Mouse (Mus musculus) T-cell, adult 2 months (primary cell): ENCODE results near the gene Eif2s2.

Experiments
- DNase-seq: peaks from one replicate; pipeline ENCODE4 v3.0.0; 2022; ENCODE audit warnings: low spot score

Eif2s2 gene

DNA sequence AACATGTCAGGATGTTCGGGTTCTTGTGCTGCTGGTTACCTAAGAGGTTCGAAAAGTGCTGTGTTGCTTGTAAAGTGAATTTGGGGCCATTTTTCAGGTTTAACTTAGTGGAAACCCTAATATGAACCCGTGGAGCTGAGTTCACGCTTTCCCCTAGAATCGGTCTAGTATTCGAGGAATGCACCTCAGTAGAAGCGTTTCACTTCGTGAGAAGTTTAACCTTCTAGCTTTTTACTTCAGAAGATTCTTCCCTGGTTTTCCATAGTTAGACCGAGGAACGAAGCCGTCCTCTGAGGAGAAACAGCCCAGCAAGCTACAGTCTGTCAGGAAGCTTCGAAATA is 280 bp upstream of the Eif2s2 start:
- no peak for DNase-seq

DNA sequence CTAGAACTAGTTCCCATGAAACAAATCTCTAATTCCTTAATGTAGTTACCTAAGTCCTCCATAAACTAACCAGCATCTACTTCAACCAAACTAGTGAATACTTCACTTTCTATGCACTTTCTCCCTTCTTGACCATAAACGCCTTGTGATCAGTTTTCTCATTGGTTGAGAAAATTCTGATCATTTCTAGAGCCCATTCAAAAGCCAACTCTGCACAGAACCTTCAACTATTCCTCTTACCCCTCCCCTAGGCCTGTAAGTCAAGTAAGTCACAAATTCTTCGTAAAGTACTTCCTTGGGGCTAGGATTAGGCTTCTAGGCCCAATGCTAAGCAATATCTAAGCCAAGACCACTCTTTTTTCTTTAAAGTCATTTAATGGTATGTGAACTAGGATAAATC is 1.1 kb downstream of the Eif2s2 start:
- DNase-seq, result no peak

DNA sequence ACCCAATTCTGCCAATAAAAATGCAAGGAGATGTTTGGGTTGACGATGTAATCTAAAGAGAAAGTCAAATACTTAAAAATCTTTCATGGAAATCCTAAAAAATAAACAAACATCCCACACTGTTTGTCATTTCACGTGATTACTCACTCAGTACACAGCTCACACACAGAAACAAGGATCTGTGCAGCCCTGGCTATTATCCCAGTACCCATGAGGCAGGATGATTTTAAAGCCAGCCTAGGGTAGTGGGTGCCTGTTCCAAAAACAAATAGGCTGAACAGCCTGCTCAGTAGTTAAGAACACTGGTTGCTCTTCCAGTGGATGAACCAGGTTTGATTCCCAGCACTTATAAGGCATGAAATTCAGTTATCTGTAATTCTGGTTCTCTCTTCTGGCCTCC is 16.1 kb downstream of the Eif2s2 start:
- DNase-seq, result no peak

DNA sequence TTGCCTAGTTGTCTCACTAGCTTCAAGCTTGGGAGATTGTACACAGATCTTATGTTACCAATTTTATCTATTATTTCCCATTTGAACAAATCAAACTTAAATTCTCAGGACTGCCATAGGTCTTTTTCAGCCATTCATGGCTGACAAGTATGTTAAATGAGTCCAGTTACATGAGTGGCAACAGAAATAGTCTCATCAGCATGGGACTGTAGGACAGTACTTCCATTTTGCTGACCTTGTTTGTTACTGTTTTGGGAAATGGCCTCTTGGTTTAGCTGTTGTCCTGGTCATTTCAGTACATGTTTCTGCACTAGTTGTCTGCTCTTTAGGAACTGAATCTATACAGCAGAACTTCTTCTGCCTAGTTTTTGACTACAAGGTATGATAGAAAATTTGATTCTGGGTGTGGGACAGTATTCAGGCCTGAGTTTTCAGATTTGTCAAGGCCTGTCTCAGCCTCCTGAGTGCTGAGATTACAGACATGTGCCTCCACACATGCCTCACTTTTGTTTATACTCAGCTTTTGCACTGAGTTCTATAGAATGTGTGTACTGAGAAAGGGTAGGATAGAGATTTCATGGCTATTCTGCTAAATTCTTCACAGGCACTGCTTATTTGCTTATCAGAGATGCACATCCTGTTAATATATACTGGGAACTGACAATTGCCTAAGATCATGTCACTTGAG is 22.6 kb downstream of the Eif2s2 start:
- DNase-seq, result no peak

DNA sequence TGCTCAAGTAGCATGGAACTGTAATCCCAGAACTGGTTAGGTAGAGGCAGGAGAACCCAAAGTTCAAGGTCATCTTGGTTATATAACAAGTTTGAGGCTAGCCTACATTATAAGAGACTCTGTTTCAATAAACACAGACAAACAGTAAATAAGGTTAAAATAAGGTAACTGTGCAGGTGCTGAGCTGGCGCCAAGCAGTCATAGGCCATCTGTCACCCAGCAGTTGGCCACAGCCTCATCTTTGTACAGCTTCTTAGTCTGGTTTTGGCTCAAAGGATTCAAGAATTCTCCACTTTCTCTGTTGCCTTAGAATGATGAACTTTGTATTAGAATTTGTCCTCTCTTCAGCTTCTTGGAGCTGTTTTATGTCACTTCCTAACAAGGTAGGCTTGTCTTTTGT is 24.6 kb downstream of the Eif2s2 start:
- DNase-seq, result no peak

DNA sequence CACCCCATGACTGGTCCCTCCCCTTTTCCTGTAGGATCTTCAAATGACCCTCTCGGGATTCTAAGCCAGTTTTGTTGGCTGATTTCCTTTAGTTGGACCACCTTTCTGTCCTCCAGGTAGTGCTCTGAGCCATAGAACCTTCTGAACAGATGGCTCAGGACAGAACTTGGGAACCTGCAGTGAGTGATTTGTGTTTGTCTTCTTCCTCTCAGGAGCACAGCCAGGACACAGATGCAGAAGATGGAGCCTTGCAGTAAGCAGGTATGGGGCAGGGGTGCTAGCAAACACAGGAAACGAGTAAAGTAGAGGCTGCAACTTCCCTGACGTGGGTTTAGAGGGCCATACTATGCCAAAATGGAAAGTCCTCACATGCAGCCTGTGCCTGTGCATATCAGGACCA is 27.0 kb downstream of the Eif2s2 start:
- DNase-seq, result no peak

DNA sequence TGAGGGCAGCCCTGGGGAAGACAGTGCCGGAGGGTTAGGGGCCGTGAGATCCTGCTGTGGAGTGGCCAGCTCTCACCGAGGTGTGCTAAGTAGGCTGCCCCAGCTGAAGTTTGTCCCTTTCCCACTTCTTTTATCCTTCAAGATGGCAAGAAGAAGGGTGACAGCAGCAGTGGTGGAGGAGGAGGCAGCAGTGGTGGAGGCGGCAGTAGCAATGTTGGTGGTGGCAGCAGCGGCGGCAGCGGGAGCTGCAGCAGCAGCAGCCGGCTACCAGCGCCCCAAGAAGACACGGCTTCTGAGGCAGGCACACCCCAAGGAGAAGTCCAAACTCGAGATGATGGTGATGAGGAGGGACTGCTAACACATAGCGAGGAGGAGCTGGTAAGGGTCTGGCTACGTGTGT is 29.1 kb downstream of the Eif2s2 start:
- no peak for DNase-seq

DNA sequence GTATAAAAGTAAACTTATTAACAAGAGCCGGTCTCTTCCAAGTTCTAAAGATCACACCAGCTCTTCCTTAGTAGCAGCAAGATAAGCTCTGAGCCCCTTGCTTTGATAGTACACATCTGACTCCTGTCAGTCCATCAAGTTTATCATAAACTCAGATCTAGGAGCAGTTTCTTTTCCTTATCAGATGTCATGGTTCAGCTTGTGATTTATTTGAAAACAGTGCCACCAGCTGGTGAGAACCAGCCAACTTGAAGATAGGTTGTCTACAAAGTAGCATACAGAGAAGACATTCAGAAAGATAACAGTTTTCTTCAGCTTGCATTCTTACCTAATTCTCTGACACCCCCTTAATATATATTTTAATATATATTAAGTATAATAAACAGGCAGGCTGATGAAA is 37.4 kb downstream of the Eif2s2 start:
- DNase-seq, result peak; percentile 63

DNA sequence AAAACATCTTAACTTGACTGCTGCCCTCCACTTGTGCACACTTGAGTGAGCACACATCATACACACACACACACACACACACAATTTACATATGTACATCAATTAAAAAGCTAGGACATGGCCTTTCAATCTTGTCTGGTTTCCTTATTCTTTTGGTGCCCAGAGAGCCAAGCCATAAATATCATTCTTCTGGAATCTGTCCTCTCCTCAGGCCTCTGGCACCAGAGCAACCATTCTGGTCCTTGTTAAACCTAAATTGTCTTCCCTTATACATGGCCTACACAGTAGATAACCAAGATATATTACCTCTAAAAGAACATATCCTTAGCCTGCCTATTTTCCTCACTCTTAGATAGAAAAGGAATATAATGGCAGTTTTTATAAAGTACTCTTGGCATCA is 44.6 kb downstream of the Eif2s2 start:
- DNase-seq, result no peak

DNA sequence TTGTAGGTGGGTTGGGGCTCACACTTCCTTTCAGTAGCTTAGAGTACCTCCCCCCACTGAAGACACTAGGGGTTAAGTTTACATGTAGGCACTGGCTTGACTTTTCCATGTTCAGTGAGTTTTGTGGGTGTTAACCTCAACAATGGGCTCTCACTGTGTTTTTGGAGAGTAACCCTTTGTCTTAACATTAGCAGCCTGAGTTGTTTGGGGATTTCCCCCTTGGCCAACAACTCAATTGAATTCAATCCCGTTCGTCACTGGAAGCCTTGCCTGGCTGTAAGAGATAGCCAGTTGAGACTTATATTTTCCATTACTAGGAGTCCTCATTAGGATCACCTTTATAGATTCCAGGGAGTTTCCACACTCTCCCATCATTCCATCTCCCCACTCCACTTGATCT is 56.2 kb downstream of the Eif2s2 start:
- DNase-seq, result no peak

DNA sequence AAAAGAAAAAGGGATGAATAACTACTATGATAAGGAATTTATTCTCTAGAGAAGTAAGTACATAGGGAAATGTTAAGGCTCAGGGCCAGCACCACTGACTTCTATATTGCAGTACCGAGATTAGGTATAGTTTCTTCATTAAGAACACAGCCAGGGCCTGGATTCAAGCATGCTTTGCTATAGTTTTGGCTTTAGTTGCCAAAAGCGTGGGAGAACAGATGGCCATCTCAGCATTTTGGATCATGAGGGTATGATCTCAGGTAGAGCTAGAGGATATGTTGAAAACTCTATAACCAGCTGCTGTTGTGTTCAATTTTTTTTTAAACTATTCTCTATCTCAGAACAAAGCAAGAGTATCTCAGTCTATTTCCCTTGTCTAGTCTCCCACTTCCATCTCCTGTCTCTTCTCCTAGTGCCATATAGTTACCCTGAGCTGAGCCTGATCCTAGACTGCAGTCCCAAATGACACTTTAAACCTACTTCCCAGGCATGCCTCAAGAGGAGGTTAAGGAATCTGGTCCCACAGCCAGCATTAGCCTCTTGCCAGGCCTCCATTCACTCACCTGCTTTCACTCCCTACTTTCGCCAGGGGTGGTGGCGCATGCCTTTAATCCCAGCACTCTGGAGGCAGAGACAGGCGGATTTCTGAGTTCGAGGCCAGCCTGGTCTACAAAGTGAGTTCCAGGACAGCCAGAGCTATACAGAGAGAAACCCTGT is 58.4 kb downstream of the Eif2s2 start:
- DNase-seq, result no peak

DNA sequence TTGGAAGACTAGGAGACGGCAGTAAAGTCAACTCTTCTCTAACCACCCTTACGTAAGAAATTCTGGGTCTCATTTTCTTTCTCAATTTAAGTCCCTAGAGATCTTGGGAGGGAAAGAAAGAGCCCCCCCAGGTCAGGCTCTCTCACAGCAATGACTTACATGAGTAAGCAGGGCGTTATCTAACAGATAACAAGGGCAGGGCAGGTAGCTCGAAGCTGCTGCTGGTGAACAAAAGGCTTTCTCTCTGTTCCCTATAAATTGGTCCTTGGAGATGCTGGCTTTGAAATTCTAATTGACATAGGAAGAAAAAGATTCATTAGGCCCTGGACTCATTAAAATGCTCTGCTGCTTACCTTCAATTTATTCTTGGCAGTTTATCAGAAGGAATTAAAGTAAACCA is 60.3 kb downstream of the Eif2s2 start:
- no peak for DNase-seq

DNA sequence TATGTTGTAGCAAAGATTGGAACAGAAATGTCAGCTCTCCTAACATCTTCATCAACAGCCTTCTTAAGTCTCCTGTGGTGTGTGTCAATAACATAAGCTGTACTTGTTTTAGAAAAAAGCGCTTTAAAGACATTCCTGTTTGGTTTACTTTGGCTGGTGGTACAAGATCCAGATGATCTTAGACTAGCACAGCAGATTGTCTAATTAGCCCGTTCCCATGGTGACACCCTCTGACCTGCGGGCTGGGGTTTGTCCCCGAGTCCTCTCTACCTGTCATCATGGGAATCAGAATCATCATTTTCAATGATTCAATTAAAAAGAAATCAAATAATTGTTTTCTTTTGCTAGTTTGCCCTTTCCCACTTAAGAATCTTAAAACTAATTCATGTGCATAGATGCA is 65.2 kb downstream of the Eif2s2 start:
- no peak for DNase-seq

DNA sequence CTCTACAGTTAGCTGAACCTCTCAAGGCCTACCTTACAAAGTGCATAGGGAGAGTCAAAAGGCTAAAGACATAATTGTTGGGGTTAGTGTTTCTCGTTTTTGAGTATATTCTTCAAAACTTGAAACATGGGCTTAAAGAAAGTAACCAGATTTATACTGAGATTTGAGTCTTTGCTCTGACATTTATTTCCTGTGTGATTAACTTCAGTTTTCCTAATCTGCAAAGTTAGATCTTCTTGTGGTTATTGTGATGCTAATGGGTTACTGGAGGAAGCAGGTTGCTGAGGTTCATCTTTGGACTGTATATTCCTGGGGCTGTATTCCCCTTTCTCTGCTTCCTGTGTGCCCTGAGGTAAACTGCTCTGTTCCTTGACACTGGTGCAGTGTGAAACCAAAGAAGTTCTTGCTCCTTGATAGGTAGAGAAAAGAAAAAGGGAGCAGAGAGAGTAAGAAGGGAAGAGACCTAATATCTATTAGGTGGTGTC is 66.6 kb downstream of the Eif2s2 start:
- DNase-seq, result no peak
